Mouse (Mus musculus): Measurements from ENCODE around the gene Kcnj1. TPM values are rescaled to one million over a fixed set of nuclear protein-coding genes. Genes with fewer than 3 reads are reported as not detected.

Gene Kcnj1
- polyA plus RNA-seq, 1 experiment: 0.03 TPM

DNA sequence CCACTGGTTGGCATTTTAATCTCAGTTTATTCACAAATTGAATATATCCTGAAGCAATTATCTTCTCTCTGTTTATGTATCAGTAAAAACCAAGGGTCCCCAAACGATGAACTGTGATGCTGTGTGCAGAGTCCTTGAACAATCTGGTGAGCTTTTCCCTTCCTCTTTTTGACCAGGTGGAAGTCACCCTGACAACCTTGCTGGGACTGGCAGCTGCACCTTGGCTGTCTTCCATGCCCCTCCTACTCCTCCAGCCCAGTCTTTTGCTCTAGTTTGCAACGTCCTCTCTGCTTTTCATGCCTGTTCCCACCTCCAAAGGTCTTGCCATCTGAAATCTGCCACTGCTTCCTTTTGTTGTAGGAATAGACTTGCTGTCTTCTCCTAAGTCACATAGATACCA, 3.5 kb upstream of the Kcnj1 start:
- no peak for DNase-seq
- no peaks in the 10 kb centered on the region for H3K36me3 ChIP-seq (ENCODE audit: control insufficient read depth, insufficient read depth, low read length)
- 2% methylated on average over 2 of the region's 2 CpGs for WGBS

DNA sequence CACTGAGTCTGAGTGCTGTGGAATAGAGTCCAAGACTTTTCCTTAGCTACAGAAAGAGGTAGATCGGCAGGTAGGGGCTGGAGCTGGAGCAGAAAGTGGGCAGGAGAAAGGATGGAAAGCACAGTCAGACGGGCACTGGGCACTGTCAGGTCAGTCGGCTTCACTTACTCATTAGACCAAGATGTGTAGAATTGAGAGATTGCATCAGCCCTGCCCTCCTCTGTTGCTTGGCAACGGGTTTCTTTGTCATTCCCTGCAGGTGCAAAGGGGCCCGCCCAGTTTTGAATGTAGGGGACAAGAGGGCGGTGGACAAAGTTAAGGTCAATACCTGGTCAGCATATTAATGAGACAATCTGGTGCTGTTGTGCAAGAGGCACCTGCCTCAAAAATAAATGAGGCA, 2.9 kb upstream of the Kcnj1 start:
- TF ChIP-seq POLR2A (IDR thresholded peaks at IDR 0.05; ENCODE audit: control insufficient read depth, extremely low read depth, insufficient read depth, low read length, poor library complexity) (no peak), CTCF (IDR thresholded peaks at IDR 0.05; ENCODE audit: borderline replicate concordance, control insufficient read depth, extremely low read depth, insufficient read depth, low read length, poor library complexity) (no peak)
- 79% methylated on average over 6 of the region's 6 CpGs for WGBS
- Histone ChIP-seq H3K27ac (ENCODE audit: control insufficient read depth, insufficient read depth, low read length) (no peak overlapping the region), H3K4me3 (ENCODE audit: control insufficient read depth, insufficient read depth, low read length) (no peak overlapping the region), H3K27me3 (ENCODE audit: control insufficient read depth, insufficient read depth, low read length) (no peaks in the 10 kb centered on the region), H3K36me3 (ENCODE audit: control insufficient read depth, insufficient read depth, low read length) (no peaks in the 10 kb centered on the region), H3K4me1 (replicated peaks; ENCODE audit: control insufficient read depth, insufficient read depth, low read length) (0 out of 2 replicates have a peak, but pooled peaks cover 2% of the 10 kb centered on the region)
- no peak for DNase-seq

More for the DNA sequence above, 3.5 kb upstream of the Kcnj1 start:
- H3K27me3 ChIP-seq (ENCODE audit: control insufficient read depth, insufficient read depth, low read length): no peaks in the 10 kb centered on the region
- H3K4me3 ChIP-seq (ENCODE audit: control insufficient read depth, insufficient read depth, low read length): no peak overlapping the region
- TF ChIP-seq CTCF (IDR thresholded peaks at IDR 0.05; ENCODE audit: borderline replicate concordance, control insufficient read depth, extremely low read depth, insufficient read depth, low read length, poor library complexity) (no peak), POLR2A (IDR thresholded peaks at IDR 0.05; ENCODE audit: control insufficient read depth, extremely low read depth, insufficient read depth, low read length, poor library complexity) (no peak)
- H3K27ac ChIP-seq (ENCODE audit: control insufficient read depth, insufficient read depth, low read length): no peak overlapping the region
- H3K4me1 ChIP-seq (replicated peaks; ENCODE audit: control insufficient read depth, insufficient read depth, low read length): 0 out of 2 replicates have a peak, but pooled peaks cover 2% of the 10 kb centered on the region

DNA sequence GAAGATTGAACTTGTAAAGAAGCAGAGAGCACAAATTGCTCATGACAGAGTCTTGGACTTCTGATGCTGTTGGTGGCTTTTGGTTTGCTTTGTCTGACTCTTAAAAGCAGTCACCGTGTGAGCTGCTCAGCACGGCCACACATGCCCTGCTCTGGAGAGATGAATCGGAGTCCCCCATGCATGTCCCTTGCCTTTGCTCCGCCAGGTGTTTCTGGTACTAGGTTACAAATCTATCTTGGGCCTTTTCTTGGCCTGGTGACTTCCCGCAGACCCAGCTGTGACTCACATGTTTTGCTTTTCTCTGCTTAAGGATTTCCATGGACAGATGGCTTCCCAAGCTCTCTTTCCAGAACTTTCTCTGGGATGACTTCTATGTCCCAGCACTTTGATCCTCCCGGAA, 1.4 kb downstream of the Kcnj1 start:
- Histone ChIP-seq H3K27ac (ENCODE audit: control insufficient read depth, insufficient read depth, low read length) (no peak overlapping the region), H3K4me3 (ENCODE audit: control insufficient read depth, insufficient read depth, low read length) (no peak overlapping the region), H3K36me3 (ENCODE audit: control insufficient read depth, insufficient read depth, low read length) (no peaks in the 10 kb centered on the region), H3K27me3 (ENCODE audit: control insufficient read depth, insufficient read depth, low read length) (no peaks in the 10 kb centered on the region), H3K4me1 (replicated peaks; ENCODE audit: control insufficient read depth, insufficient read depth, low read length) (0 out of 2 replicates have a peak, but pooled peaks cover 2% of the 10 kb centered on the region)
- WGBS: 95% methylated on average over 6 of the region's 6 CpGs
- TF ChIP-seq CTCF (IDR thresholded peaks at IDR 0.05; ENCODE audit: borderline replicate concordance, control insufficient read depth, extremely low read depth, insufficient read depth, low read length, poor library complexity) (no peak), POLR2A (IDR thresholded peaks at IDR 0.05; ENCODE audit: control insufficient read depth, extremely low read depth, insufficient read depth, low read length, poor library complexity) (no peak)
- no peak for DNase-seq

DNA sequence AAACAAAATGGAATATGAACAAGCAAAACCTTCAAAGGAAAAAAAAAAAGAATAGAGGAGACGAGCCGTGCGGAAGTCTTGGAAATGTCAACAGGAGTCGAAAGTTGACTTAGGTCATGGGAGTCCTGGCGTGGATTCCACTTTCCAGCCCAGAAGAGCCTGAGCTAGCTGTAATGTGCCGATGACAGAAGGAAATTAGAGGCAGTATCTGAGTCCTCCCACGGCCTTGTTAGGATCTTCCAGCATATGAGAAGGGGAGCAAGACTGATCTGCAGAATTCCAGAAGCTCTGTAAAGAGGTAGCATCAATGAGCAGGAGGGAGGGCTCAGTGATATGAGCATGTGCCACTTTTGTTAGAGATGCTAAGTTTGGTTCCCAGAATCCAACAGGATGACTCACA, 3.7 kb downstream of the Kcnj1 start:
- Histone ChIP-seq H3K4me3 (ENCODE audit: control insufficient read depth, insufficient read depth, low read length) (no peak overlapping the region), H3K27ac (ENCODE audit: control insufficient read depth, insufficient read depth, low read length) (no peak overlapping the region), H3K27me3 (ENCODE audit: control insufficient read depth, insufficient read depth, low read length) (no peaks in the 10 kb centered on the region), H3K36me3 (ENCODE audit: control insufficient read depth, insufficient read depth, low read length) (no peaks in the 10 kb centered on the region), H3K4me1 (replicated peaks; ENCODE audit: control insufficient read depth, insufficient read depth, low read length) (no peaks in the 10 kb centered on the region)
- TF ChIP-seq CTCF (IDR thresholded peaks at IDR 0.05; ENCODE audit: borderline replicate concordance, control insufficient read depth, extremely low read depth, insufficient read depth, low read length, poor library complexity) (no peak), POLR2A (IDR thresholded peaks at IDR 0.05; ENCODE audit: control insufficient read depth, extremely low read depth, insufficient read depth, low read length, poor library complexity) (no peak)
- 97% methylated on average over 7 of the region's 7 CpGs for WGBS
- no peak for DNase-seq

DNA sequence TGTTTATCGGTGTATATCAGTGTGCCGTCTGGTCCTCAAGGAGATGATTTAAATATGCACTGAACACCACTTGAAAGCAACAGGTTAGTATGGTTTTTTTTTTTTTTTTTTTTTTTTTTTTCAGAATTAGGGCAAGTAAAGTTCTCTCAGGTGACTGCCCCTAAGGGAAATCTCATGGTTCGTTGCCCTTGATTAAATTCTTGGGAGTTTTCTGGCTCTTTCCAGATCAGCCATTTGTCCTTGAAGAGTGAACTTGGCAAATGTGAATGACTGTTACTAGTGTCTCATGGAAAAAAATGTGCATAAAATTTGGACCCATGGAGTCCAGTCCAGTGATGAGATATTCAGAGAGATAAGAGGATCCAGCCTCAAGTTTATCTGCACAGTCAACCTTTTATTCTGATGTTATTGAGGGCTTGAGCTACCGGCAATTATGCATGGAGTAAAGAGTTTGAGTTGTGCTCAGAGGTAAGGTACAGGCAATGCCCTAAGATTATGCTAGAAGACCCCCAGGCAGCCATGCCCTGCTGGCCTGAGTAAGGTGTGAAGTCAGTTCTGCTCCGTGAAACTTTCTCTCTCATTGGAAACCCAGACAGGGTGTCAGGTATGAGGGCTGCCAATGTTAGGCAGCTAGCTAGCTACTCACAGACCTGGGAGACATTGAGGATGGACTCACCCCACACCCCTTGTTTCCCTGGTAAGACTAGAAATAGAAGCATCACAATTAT, 4.7 kb downstream of the Kcnj1 start:
- 95% methylated on average over 5 of the region's 5 CpGs for WGBS
- no peak for TF ChIP-seq CTCF (IDR thresholded peaks at IDR 0.05; ENCODE audit: borderline replicate concordance, control insufficient read depth, extremely low read depth, insufficient read depth, low read length, poor library complexity)
- TF ChIP-seq POLR2A (IDR thresholded peaks at IDR 0.05; ENCODE audit: control insufficient read depth, extremely low read depth, insufficient read depth, low read length, poor library complexity): no peak
- no peaks in the 10 kb centered on the region for H3K36me3 ChIP-seq (ENCODE audit: control insufficient read depth, insufficient read depth, low read length)

DNA sequence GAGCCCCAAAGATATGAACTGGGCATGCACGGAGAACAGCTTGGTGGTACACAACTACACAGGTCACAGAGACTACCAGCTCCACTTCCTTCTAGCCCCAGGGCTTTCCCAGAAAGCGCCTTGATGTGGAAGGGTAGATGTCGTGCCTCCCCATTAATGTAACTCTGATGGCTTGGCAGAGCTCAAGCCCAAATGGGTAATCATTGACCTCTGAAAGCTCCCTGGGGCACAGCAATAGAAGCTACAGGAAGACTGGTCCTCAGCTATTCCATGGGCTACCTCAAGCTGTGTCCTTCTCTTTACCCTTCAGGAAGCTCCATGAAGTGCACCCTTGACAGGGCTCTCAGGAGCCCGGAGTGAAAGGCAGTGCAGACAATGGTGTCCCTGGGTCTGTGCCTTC, 12.6 kb downstream of the Kcnj1 start:
- H3K4me3 ChIP-seq (ENCODE audit: control insufficient read depth, insufficient read depth, low read length): no peak overlapping the region
- 87% methylated on average over 4 of the region's 4 CpGs for WGBS
- H3K27me3 ChIP-seq (ENCODE audit: control insufficient read depth, insufficient read depth, low read length): no peaks in the 10 kb centered on the region
- H3K4me1 ChIP-seq (replicated peaks; ENCODE audit: control insufficient read depth, insufficient read depth, low read length): no peaks in the 10 kb centered on the region
- no peak overlapping the region for H3K27ac ChIP-seq (ENCODE audit: control insufficient read depth, insufficient read depth, low read length)
- no peak for DNase-seq
- TF ChIP-seq CTCF (IDR thresholded peaks at IDR 0.05; ENCODE audit: borderline replicate concordance, control insufficient read depth, extremely low read depth, insufficient read depth, low read length, poor library complexity) (no peak), POLR2A (IDR thresholded peaks at IDR 0.05; ENCODE audit: control insufficient read depth, extremely low read depth, insufficient read depth, low read length, poor library complexity) (no peak)
- H3K36me3 ChIP-seq (ENCODE audit: control insufficient read depth, insufficient read depth, low read length): no peaks in the 10 kb centered on the region

More for the DNA sequence above, 4.7 kb downstream of the Kcnj1 start:
- DNase-seq: no peak
- Histone ChIP-seq H3K27ac (ENCODE audit: control insufficient read depth, insufficient read depth, low read length) (no peak overlapping the region), H3K27me3 (ENCODE audit: control insufficient read depth, insufficient read depth, low read length) (no peaks in the 10 kb centered on the region), H3K4me3 (ENCODE audit: control insufficient read depth, insufficient read depth, low read length) (no peak overlapping the region), H3K4me1 (replicated peaks; ENCODE audit: control insufficient read depth, insufficient read depth, low read length) (no peaks in the 10 kb centered on the region)

Measured in thymus, adult 2 months (tissue).